Mouse (Mus musculus) G1E (cell line): Measurements from ENCODE around the gene Fbxl19. TPM values are rescaled to one million over a fixed set of nuclear protein-coding genes. Genes with fewer than 3 reads are reported as not detected.

ENCODE experiments used
- ATAC-seq: 2 replicates; pipeline ENCODE4 v1.8.0; 2016; ENCODE audit warnings: mild to moderate bottlenecking; ENCODE audit not compliant: insufficient number of reproducible peaks, poor library complexity, low FRiP score, severe bottlenecking; ENCODE audit errors: extremely low read depth
- DNase-seq: peaks from one replicate; pipeline ENCODE4 v3.0.0; 2012; ENCODE audit warnings: low spot score
- H3K27me3 ChIP-seq: 2 replicates; pipeline ENCODE4 v1.6.1; 2012; ENCODE audit warnings: mild to moderate bottlenecking, low read length, inconsistent platforms; ENCODE audit not compliant: insufficient read depth
- H3K36me3 ChIP-seq: replicated peaks from 2 replicates; pipeline ENCODE3; 2012; ENCODE audit warnings: mild to moderate bottlenecking, inconsistent platforms
- H3K4me1 ChIP-seq: 2 replicates; pipeline ENCODE4 v1.6.1; 2012; ENCODE audit warnings: low read depth, low read length, inconsistent platforms, mixed read lengths; ENCODE audit not compliant: insufficient read depth
- H3K4me3 ChIP-seq: 2 replicates; pipeline ENCODE4 v1.5.1; 2012; ENCODE audit warnings: low read depth, mild to moderate bottlenecking, inconsistent platforms, low read length, moderate library complexity, mixed read lengths
- H3K9me3 ChIP-seq: replicated peaks from 2 replicates; pipeline ENCODE4 v1.6.1; 2012; ENCODE audit warnings: inconsistent platforms
- CTCF ChIP-seq: IDR thresholded peaks from 2 replicates; pipeline ENCODE4 v1.5.1; 2012; ENCODE audit warnings: low read depth, low read length, inconsistent platforms, mixed read lengths
- GATA1 ChIP-seq: IDR thresholded peaks from 2 replicates; pipeline ENCODE4 v1.6.1; 2012; ENCODE audit warnings: borderline replicate concordance, low read length, inconsistent platforms, mixed read lengths
- GATA2 ChIP-seq: IDR thresholded peaks from 2 replicates; pipeline ENCODE4 v1.6.1; 2012; ENCODE audit warnings: low read depth, low read length, inconsistent platforms, borderline replicate concordance
- POLR2AphosphoS5 ChIP-seq: IDR thresholded peaks from 2 replicates; pipeline ENCODE4 v1.6.1; 2012; ENCODE audit warnings: low read depth, low read length, inconsistent platforms; ENCODE audit not compliant: insufficient replicate concordance
- TAL1 ChIP-seq: conservative IDR thresholded peaks from 2 replicates; pipeline ENCODE4 v1.6.1; 2012; ENCODE audit warnings: low read depth, low read length, inconsistent platforms, mixed read lengths
- polyA plus RNA-seq: library from polyadenylated mRNA; stranded (reverse); fragments of >175 nt; gene quantifications from 2 replicates; pipeline ENCODE4 v1.2.3, GENCODE M21; 2012
- total RNA-seq, 2 experiments: library from RNA; stranded (forward) in 1 of 2; stranded (reverse) in 1 of 2; fragments of 200-1000 nt in 1 of 2; fragments of >200 nt in 1 of 2; fragmentation: Nextera tagmentation in 1 of 2; gene quantifications; 2 replicates each; pipeline ENCODE4 v1.2.3; 2014 to 2017

Gene Fbxl19
- total and polyA plus RNA-seq, 3 experiments: 6.4 to 54.4 (median 15.1) TPM

GRCm38 (mm10) chr7:127712461-127713385 is 31.6 kb upstream of the Fbxl19 start, which contains the start of gene Ctf1:
Gene Ctf1 (plus strand): TSS chr7:127712736.
- no peak for TF ChIP-seq GATA1
- TF ChIP-seq CTCF: no peak
- no peak for TF ChIP-seq TAL1
- no peak for TF ChIP-seq GATA2
- TF ChIP-seq POLR2AphosphoS5: no peak
- no peaks in the 10 kb centered on the region for H3K36me3 ChIP-seq
- H3K9me3 ChIP-seq: no peaks in the 10 kb centered on the region
- peak within 1 kb of the TSS; percentile 66 for H3K4me3 ChIP-seq
- DNase-seq: peak; percentile 58
- no peak for ATAC-seq
- peaks cover 6% of the 10 kb centered on the region for H3K27me3 ChIP-seq
- H3K4me1 ChIP-seq: peaks cover 43% of the 10 kb centered on the region

GRCm38 (mm10) chr7:127714816-127715215 is 29.5 kb upstream of the Fbxl19 start:
- peaks cover 28% of the 10 kb centered on the region for H3K4me1 ChIP-seq
- no peak for TF ChIP-seq GATA1
- TF ChIP-seq CTCF: no peak
- TF ChIP-seq POLR2AphosphoS5: no peak
- no peak for TF ChIP-seq GATA2
- TF ChIP-seq TAL1: no peak
- no peaks in the 10 kb centered on the region for H3K9me3 ChIP-seq
- no peaks in the 10 kb centered on the region for H3K36me3 ChIP-seq
- DNase-seq: no peak
- ATAC-seq: no peak
- H3K4me3 ChIP-seq: no peak overlapping the region
- peaks cover 11% of the 10 kb centered on the region for H3K27me3 ChIP-seq

DNA sequence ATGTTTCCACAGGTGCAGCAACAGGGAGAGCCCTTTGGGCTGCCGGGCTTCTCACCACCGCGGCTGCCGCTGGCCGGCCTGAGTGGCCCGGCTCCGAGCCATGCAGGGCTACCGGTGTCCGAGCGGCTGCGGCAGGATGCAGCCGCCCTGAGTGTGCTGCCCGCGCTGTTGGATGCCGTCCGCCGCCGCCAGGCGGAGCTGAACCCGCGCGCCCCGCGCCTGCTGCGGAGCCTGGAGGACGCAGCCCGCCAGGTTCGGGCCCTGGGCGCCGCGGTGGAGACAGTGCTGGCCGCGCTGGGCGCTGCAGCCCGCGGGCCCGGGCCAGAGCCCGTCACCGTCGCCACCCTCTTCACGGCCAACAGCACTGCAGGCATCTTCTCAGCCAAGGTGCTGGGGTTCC is 27.4 kb upstream of the Fbxl19 start:
- Histone ChIP-seq H3K36me3 (no peaks in the 10 kb centered on the region), H3K4me3 (no peak overlapping the region), H3K27me3 (peaks cover 11% of the 10 kb centered on the region), H3K9me3 (no peaks in the 10 kb centered on the region), H3K4me1 (peaks cover 15% of the 10 kb centered on the region)
- TF ChIP-seq CTCF (no peak), GATA2 (no peak), POLR2AphosphoS5 (no peak), GATA1 (no peak), TAL1 (no peak)
- ATAC-seq (no peak), DNase-seq (no peak)

DNA sequence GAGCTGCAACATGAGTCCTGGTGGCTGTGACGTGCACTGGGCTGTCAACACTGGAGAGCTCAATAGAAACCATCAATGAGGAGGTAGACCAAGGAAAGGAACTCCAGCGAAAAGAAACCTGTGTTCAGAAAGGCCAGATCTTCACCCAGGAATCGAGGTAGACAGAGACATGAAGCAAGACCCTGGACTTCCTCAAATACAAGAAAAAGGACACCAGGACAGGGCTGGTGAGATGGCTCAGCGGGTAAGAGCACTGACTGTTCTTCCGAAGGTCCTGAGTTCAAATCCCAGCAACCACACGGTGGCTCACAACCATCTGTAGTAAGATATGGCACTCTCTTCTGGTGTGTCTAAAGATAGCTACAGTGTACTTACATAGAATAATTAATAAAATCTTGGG is 26.0 kb upstream of the Fbxl19 start:
- H3K4me3 ChIP-seq: no peak overlapping the region
- no peak for DNase-seq
- H3K36me3 ChIP-seq: no peaks in the 10 kb centered on the region
- H3K9me3 ChIP-seq: no peaks in the 10 kb centered on the region
- no peak for ATAC-seq
- H3K4me1 ChIP-seq: peaks cover 2% of the 10 kb centered on the region; the same call in 1 of the 2 replicates
- peaks cover 16% of the 10 kb centered on the region for H3K27me3 ChIP-seq
- TF ChIP-seq TAL1 (no peak), GATA1 (no peak), POLR2AphosphoS5 (no peak), GATA2 (no peak)

GRCm38 (mm10) chr7:127719258-127719657 is 25.1 kb upstream of the Fbxl19 start:
- peaks cover 20% of the 10 kb centered on the region for H3K27me3 ChIP-seq
- DNase-seq (no peak), ATAC-seq (no peak)
- H3K4me3 ChIP-seq: no peak overlapping the region
- no peaks in the 10 kb centered on the region for H3K9me3 ChIP-seq
- TF ChIP-seq POLR2AphosphoS5: no peak
- TF ChIP-seq GATA2: no peak
- TF ChIP-seq CTCF: no peak
- no peaks in the 10 kb centered on the region for H3K36me3 ChIP-seq
- no peaks in the 10 kb centered on the region for H3K4me1 ChIP-seq

DNA sequence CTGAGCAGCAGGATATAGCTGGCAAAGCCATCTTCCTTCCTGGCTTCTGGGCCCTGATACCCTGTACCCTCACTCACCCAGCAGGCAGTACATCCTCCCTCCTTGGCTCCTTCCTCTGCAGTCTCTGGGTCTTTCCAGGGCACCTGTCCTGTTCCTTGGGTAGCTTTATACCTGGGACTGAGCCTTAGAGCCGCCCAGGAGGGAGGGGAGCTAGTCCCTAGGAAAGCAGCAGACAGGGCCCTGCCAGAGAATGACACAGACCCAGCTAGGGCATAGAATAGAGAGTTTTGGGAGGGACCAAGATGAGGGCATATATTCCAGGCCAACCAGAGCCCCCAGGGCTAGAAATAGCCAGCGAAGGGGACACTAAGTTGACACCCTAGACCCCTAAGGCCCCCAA is 18.9 kb upstream of the Fbxl19 start:
- Histone ChIP-seq H3K9me3 (no peaks in the 10 kb centered on the region), H3K4me1 (no peaks in the 10 kb centered on the region), H3K36me3 (no peaks in the 10 kb centered on the region), H3K27me3 (peaks cover 54% of the 10 kb centered on the region), H3K4me3 (no peak overlapping the region)
- TF ChIP-seq GATA1 (no peak), CTCF (no peak), GATA2 (no peak), TAL1 (no peak), POLR2AphosphoS5 (no peak)
- DNase-seq (no peak), ATAC-seq (no peak)
